Mouse (Mus musculus) embryo, embryonic 9.5 days (tissue): ENCODE data around the gene Itpr1.

Source experiments
- DNase-seq: peaks from one replicate; pipeline ENCODE4 v3.0.0-alpha.2; 2017; ENCODE audit errors: extremely low spot score

Itpr1 gene

DNA sequence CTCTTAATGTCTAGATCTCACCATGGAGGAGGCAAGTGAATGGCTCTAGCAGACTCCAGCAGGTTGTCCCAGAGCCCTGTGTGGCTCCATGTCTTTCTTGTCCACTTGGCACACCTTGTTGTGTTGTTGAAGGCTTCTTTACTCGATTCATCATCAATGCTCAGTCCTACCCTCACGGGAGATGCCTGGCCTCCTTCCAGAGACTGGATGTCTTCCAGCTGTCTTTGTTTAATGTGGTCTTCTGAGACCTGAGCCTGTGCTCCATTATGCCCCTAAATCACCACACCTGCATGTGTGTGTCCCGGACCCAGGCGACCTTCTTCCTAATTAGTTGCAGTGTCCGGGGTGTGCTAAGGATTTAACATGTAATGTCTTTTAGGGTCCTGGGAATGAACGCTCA is 254.7 kb downstream of the Itpr1 start:
- no peak for DNase-seq

DNA sequence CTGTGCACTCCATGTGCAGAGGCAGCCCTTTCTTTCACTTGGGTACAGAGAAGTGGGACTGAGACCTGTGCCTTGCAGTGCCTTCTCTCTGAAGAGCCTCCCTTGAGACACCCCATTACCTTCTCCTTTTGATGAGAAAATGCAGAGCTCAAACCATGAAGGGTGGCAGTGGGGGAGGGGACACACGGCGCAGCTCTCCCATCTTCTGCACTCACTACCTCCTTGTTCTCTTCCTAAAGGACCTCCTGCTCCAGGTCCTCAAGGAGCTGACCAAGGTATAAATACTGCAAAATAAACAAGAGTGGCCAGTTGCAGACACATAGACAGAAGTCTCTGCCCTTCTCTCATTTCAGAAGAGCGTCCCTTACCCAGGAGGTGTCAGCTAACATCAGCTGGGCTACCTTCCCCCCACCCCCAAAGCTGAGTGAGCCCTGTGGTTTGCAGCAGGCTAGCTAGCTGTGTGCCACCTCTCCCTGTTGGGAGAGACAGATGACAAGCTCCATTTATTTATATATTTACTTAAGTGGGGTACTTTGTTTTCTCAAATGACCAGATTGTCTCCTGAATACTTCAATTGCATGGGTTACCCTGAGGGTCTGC is 255.4 kb downstream of the Itpr1 start:
- no peak for DNase-seq

DNA sequence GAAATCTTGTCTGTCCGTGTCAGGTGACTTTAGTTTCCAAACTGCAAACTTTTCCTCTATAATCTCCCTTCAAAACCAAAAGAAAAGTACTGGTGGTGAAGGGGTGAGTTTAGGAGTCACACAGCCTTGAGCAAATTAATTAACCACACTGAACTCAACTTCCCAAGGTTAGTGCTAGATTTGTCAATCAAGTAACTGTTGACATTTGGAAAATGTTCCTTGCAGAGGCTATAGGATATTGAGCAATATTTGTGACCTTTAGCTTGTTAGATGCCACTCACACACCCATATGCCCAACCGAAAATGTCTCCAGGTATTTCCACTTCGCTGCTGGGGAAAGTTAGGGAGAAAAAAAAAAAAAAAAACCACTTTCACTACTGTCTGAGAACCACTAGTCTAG is 259.0 kb downstream of the Itpr1 start:
- DNase-seq, result no peak

DNA sequence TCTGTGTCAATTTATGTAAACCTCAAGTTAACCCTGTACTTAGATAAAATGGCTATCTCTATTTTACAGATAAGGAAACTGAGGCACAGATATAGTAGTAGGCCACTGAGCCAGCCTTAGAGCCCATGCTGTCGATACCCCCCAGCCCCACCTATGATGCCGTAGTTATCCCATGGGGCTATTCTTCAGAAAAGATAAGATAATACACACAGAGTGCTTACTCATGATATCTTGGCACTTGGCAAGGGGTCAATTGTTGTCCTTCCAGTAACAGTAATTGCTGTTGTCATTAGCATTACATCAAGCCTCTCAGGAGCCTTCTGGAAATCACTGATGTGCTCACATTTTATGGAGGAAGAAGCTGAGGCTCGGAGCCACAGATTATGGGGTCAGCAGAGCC is 259.9 kb downstream of the Itpr1 start:
- DNase-seq, result no peak

DNA sequence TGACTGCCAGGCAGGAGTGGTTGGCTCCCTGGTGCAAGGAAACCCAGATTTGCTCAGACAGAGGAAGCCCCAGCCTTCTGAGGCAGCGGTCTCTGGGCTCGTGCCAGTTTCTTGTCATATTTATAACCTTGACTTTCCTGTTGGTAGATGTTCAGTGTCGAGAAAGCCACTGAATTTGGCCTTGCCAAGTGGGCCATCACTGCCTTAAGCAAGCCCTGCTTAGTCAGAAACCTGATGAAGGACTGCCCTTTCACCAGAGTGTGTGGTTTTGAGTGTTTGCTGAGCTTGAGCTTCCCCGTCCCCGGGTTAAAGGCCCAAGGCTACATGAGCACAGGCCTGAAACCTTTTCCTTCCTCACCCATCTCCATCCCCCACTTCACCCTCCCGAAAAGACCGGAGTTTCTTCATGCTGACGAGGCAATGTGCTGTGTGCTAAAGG is 263.9 kb downstream of the Itpr1 start:
- no peak for DNase-seq

DNA sequence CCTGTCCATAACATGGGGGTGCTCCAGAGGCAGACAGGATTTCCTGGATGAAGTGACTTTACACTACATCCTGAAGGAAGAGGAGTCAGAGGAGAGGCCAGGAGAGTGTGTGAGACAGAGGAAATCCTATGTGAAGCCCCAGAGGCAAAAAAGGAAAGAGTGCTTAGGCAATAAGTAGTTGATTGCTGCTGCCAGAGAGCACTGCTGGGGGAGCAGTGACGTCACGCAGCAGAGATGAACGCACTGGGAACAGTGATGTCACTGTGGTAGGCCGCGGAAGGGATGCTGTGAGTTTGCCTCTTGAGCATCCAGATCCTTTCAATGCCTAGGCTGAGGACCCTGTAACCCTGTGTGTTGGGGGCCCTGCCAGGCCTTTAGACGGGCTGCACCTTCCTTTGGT is 264.7 kb downstream of the Itpr1 start:
- DNase-seq, result no peak

DNA sequence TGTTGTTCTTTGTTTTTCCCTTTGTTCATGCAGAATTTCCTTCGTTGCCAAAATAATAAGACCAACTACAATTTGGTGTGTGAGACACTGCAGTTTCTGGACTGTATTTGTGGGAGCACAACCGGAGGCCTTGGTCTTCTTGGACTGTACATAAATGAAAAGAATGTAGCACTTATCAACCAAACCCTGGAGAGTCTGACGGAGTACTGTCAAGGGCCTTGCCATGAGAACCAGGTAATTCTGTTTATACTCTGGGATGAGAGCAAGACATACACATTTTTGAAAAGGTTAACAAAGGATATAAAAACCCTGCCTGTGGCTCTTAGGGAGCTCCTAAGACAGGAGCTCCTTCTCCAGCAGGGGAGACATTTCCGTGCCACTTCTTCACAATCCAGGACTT is 268.3 kb downstream of the Itpr1 start:
- DNase-seq, result no peak

DNA sequence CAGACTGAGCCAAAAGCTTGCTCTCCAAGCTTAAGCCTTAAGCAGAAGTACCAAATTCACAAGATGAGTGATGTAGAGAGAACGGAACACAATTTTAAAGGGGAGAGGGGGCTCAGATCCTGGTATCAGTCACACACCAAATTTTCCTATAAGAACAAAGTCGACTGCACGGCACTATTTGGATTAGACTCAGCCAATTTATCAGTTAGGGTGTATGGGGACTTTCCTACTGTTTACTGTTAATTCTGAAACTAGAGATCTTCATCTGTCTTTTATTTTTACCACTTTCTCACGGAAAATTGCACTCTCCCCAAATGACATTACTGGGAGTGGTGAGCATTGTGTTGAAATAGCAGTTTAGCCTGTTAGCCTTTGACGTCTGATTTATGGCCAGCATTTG is 269.6 kb downstream of the Itpr1 start:
- no peak for DNase-seq

DNA sequence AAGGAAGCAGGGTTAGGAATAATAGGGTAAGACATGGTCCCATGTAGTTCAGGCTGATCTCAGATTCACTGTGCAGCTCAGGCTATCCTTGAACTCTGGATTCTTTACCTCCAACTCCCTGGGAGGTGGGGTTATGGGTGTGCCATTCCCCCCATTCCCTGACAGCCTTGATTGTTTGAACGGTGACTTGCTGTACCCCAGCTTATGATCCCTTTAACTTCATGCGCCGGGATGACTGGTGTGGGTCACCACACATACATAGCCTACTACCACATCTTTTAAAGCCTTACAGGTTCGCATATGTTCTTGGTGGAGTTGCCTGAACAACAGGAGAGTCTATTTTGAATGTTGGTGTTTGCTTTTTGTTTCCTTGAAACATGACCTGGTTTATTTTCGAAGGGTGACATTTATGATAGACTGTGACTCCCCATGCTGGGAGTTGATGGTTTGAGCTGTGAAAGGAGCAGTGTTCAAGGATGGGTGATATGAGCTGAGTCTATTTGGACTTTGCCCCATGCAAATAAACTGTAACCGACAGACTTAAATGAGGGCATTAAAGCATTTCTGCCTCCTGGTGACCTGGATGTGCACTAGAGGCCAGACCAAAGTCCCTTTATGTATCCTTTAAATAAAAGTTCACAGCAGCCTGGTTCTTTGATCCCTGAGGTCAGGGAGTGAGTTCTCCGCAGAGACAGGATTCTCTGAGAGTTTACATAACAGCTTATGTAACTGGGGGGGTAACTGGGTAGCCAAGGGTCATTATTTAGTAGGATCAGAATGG is 273.5 kb downstream of the Itpr1 start:
- no peak for DNase-seq

DNA sequence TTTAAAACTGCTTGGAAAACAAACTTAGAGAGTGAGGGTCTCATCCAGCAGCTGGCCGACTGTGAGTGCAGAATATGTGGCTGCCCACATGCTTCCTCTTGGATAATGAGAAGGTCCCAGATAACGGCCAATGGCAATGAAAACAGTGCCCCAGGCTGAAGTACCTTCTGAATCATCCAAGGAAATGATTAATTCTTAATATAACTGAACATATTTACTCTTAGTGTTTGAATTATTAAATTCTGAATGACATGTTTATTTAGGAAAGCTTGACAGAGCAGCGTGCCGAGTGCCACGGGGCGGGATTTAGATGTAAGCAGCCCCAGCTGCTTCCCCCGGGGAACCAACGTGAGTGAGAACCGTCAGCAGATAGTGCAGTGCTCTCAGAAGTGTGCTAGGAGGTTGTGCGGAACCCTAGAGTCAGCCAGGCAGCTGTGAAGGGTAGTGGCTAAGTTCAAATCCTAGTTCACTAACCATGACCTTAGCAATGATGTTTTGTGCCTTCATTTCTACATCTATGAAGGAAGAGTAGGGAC is 274.5 kb downstream of the Itpr1 start:
- no peak for DNase-seq

DNA sequence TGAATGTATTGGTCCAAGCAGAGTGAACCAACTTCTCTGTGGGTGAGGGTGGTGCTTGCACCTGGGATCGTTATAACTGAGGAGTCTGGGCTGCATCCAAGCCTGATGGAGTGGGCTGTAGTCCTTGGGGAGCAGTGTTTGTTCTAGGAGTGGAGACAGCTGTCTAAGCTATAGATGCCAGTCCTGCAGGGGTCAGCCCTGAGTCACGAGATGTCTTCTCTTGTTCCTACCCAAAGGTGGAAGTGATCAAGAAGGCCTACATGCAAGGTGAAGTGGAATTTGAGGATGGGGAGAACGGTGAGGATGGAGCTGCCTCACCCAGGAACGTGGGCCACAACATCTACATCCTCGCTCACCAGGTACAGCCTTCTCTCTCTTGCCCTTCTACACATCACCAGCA is 275.4 kb downstream of the Itpr1 start:
- no peak for DNase-seq

DNA sequence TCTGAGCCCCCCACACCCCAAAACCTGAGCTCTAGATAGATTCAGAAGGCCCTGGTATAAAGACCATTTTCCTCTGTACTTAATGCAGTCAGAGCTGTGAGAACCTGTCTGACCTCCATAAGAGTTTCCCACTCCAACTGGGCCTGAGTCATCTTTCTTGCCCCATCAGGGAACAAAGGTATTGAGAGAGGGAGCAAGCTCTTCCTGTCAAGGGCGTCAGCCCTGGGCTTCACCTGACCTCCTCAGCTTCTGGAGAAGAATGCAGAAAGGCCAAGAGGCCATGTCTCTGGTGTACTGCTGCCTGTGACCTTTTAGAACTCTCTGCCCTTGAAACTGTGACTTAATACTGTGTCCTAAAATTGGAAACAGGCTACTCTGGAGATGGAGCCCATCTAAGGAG is 279.1 kb downstream of the Itpr1 start:
- DNase-seq, result peak; percentile 16

DNA sequence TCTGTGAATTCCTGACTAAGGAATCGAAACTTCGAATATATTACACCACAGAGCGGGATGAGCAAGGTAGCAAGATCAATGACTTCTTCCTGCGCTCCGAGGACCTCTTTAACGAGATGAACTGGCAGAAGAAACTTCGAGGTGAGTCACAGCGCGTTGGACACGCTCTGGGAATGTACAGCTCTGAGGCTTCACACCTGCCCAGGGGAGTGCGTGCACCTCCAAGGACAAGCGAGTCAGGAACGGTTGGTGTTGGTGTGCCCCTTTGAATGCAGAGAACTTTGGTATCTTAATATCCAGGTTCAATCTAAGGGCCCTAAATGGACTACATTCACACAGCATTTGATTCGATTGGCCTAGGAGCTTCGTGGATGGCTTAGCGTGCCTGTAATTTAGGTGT is 280.9 kb downstream of the Itpr1 start:
- DNase-seq, result no peak

DNA sequence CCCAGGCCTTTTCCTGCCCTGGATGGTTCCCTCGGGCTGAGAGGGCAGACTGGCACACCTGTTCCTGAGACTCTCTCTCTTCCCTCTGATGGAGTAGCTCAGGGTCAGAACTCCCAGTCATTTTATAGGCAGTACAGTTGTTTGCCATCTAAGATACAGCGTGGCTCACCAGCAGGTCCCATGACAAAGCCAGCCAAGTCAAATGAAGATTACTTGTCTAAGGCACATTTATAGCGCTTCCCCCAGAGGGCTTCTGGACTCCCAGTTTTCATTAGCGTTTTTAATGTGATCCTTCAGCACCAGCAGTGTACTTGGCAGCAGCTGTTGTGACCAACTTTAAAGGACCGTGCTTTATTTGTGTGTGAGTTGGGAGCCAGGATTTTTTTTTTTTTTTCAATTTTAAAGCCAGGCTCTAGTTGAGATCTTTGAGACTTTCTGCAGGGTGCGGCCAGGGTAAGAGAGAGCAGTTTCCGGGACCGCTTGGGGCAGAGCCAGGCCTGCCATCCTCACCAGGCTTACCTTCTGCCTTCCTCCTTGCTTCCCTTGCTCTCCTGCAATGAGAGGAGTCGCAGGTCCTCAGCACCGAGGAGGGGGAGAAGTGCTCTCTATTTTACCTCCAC is 281.4 kb downstream of the Itpr1 start:
- no peak for DNase-seq

DNA sequence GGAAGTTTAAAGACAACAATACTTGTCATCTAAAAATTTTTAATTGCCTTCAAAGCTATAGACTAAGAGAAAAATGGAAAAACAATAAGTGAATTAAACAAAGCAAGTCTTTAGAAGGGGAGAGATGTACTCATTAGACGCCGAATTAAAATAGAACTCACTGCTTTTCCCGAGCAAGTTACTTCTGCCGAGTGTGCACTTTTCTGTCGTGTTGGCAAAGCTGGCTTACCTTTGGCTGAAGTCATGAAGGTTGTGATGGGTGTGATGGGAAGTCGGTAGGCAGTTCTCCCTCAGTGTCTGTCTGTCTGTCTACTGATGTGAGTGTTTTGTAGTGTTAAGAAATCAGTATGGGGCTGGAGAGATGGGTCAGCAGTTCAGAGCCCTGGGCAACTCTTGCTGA is 282.1 kb downstream of the Itpr1 start:
- DNase-seq, result no peak

DNA sequence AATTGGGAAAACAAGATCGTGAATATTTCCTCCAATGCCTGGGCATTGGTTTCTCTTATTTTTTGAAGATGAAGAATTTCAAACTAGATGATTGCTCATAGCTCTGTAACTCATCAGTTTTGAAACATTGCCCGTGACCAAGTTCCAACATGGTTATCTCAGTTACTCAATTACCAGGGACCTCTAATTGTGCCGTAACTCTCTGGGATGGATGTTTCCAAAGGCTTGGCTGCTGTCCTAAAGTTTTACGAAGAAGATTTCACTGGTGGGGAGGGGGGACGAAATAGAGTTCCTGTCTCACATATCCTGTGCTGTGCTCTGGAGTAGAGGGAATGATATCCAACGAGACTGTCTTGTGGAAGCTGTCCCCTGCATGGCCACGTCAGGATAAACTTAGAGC is 285.2 kb downstream of the Itpr1 start:
- DNase-seq, result no peak

DNA sequence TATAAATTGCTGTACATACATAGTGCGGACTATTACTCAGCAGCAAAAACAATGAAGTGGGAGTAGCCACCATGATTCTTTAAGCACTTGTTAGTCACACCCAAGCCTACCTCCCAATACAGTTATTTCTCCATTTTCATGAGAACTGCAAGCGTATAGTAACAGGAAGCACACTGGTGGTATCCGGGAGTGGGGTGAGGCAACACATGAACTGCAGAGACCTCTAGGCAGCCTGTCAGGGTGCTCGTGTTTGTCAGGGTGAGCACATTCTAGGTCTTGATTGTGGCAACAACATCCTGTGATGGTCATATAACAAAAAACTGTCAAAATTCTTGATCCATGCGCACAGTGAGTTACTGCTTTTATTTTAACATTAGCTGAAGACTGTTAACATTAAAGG is 290.8 kb downstream of the Itpr1 start:
- DNase-seq, result no peak

DNA sequence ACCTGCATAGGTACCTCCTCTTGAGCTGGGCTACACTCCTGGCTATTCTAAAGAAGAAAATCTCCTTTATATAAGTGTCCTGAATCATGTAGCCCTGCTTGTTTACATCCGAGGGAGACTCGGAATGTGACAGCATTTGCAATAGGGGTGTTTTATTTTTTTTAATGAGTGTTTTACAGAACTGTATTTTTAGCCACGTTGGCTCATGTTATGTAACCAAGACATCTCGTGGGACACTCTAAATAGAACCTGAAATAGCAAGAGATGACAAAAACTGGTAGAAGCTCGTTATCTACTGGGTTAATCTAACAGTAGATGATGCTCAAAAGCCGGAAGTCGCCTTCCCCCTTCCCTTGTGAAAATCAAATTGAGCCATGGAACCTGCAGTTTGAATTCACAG is 291.8 kb downstream of the Itpr1 start:
- DNase-seq, result no peak

DNA sequence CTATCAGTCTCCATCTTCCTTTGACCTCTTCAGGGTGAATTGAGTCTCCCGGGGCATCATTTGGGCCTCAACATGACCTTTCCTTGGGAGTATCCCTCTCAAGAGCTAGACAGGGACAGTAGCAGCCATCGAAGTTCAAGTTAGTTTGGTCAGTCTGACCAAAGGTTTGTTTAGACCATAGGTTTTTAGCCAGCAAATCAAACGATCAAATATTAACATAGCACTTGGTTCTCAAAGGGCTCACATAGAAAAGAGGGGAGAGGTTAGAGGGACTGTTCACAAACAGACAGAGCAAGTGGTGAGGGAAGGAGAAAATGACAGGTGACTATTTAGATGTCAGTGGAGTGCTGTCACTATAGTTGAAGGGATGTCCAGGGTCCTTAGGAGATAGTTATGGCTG is 293.3 kb downstream of the Itpr1 start:
- DNase-seq, result no peak

DNA sequence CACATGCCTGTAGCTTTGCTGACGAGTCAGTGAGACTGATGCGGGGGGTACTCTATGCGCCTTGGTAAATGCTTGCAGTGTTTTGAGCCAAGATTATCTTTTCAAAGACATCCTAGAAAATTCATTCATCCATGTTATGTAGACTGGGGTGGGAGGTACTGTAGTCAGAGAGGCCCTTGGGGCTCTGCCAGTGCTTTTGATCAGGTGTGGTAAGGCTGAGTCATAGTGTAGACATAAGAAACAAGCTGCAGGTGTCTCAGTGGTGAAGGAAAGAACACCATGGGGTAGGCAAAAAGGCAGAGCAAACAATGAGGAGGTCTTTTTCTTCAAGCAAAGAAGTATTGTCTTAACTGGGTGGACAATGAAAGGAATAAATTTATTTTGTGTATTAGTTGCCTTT is 294.4 kb downstream of the Itpr1 start:
- no peak for DNase-seq

DNA sequence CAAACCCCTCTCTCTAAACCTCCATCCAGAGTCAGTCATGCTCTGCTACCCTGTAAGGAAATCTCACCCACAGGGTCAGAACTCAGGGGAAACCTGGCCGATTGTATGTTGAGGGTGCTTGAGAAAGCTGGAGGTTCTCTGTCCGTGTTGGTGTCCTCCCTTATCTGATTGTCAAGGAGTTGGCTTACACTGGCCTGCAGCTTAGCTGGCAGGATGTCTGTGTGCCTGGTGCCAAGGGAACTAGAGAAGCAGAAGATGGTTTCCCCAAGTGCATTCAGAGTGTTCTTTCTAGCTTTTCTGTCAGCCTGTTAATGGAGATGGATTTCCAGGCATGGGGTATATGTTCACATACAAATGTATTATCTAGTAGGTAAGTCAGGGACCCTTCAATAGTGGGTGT is 296.4 kb downstream of the Itpr1 start:
- DNase-seq, result no peak

DNA sequence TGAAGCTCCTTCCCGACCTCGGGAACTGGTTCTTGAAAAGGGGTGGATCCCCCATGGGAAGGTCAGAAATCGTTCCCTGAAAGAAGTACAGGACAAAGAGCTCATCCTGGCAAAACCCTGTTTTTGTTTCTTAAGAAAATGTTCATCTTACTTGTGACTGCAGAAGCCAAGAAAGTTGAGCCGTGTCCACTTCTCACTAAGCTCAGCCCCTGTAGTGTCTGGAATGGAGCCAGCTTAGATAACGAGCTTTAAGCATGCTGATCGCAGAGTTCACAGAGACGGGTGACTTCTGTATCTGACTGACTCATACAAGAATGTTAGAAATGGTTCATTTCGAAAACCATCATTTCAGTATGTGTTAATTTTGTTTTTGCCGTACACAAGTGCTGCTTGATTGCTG is 297.2 kb downstream of the Itpr1 start:
- no peak for DNase-seq

DNA sequence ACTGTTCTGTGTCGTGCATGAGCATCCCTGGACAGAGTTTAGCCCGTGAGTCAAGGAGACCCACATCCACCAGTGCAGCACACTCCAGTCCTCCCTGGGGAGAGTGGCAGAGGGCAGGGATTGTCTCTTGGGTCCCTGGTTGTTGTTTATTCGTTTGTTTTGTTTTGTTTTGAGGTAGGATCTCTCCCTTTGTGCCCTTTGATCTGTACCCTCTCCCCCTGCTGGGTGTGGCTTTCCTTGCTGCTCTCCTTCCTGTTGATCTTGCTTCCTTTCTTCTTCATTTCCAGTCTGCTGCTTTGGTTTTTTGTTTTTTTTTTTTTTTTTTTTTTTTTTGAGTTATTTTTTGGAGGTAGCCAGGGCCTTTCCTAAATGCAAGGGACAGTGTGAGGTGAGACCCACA is 299.2 kb downstream of the Itpr1 start:
- no peak for DNase-seq
